Mouse (Mus musculus): ENCODE measurements around the gene Olfr1253. TPM values are rescaled to one million over a fixed set of nuclear protein-coding genes. Genes with fewer than 3 reads are reported as not detected.

The Olfr1253 gene
- polyA plus RNA-seq (2014; fragmentation: Nextera tagmentation; extraction: Ambion mirVana) = not detected in 2 replicates

DNA sequence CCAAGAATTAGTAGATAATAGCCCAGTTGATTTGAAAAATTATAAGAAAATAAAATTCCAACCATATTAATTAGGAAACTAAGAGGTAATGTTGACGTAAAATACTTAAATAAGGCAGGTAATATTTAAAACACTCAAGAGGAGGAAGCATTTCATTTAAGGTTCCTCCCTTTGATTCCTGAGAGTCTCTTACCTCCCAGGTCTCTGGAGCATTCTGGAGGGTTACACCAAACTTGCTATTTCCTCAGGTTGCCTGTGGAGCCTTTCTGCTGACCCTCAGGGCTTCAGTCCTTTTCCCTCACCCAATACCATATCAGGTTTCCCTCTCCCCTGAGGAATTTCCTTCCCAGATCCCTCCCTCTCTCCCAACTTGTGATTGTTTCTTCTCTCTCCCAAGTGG is at the start of gene Olfr1253:
TSS of gene Olfr1253 (minus strand) at position 101 of the 400 bp plus-strand sequence.
- no peak for ATAC-seq (ENCODE audit: low FRiP score, low TSS enrichment)
- Histone ChIP-seq H3K4me3 (ENCODE audit: low read length) (no peak within 1 kb of the TSS), H3K36me3 (ENCODE audit: control insufficient read depth, insufficient read depth, low read length) (no peaks in the 10 kb centered on the region), H3K27ac (ENCODE audit: low read depth, low read length) (no peak within 1 kb of the TSS), H3K9me3 (ENCODE audit: control insufficient read depth, low read length) (no peaks in the 10 kb centered on the region), H3K4me2 (replicated peaks; ENCODE audit: low read depth, low read length) (no peak within 1 kb of the TSS), H3K4me1 (ENCODE audit: control insufficient read depth, insufficient read depth, low read length) (no peaks in the 10 kb centered on the region), H3K9ac (ENCODE audit: low read depth, low read length) (no peak within 1 kb of the TSS), H3K27me3 (ENCODE audit: control insufficient read depth, insufficient read depth, low read length) (no peaks in the 10 kb centered on the region)
- 91% methylated on average over 1 of the region's 1 CpGs for WGBS

DNA sequence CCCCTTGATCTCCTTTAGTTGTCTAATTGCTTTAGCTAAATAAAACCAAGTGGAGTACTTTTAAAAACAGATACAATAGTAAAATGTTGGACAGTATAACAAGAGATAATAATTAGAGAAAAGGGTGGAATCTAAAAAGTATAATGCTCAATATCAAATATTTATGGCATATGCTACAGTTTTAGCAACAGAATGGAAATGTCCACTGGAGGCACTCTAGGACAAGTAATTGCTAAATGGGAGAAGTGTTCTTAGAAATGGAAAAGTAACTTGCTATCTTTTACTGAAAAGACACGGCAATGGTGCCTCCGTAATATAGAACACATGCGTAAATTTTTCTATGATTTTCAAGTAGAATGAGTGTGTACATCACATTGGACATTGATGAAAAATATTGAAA is 42.7 kb upstream of the Olfr1253 start:
- H3K27ac ChIP-seq (ENCODE audit: low read depth, low read length) = no peak overlapping the region
- 93% methylated on average over 3 of the region's 3 CpGs for WGBS
- no peaks in the 10 kb centered on the region for H3K36me3 ChIP-seq (ENCODE audit: control insufficient read depth, insufficient read depth, low read length)
- H3K27me3 ChIP-seq (ENCODE audit: control insufficient read depth, insufficient read depth, low read length) = no peaks in the 10 kb centered on the region
- H3K9me3 ChIP-seq (ENCODE audit: control insufficient read depth, low read length) = no peaks in the 10 kb centered on the region
- no peak overlapping the region for H3K4me2 ChIP-seq (replicated peaks; ENCODE audit: low read depth, low read length)
- H3K4me3 ChIP-seq (ENCODE audit: low read length) = no peak overlapping the region
- H3K4me1 ChIP-seq (ENCODE audit: control insufficient read depth, insufficient read depth, low read length) = no peaks in the 10 kb centered on the region
- no peak overlapping the region for H3K9ac ChIP-seq (ENCODE audit: low read depth, low read length)
- ATAC-seq (ENCODE audit: low FRiP score, low TSS enrichment) = no peak

DNA sequence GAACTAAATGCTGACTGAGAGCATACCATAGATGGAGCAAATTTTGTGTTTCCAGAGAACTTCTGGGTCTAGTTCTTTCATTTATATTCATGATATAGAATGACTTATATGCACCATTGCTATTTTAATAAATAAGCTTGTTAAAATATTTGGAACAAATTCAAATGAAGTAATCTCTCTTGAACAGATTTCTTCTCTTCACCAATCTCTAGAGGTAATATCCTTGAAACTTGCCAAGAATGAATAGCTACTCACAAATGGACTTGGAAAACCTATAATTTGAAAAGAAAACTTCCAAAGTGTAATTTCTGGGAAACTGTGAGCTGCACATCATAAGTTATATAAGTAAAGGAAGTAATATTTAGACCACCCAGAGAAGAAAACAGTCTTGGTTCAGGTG is 36.6 kb upstream of the Olfr1253 start, which contains the start of gene Olfr1254:
TSS of gene Olfr1254 (minus strand) at position 101 of the 400 bp plus-strand sequence.
- H3K9me3 ChIP-seq (ENCODE audit: control insufficient read depth, low read length) = no peaks in the 10 kb centered on the region
- no peaks in the 10 kb centered on the region for H3K36me3 ChIP-seq (ENCODE audit: control insufficient read depth, insufficient read depth, low read length)
- H3K27ac ChIP-seq (ENCODE audit: low read depth, low read length) = no peak within 1 kb of the TSS
- H3K4me2 ChIP-seq (replicated peaks; ENCODE audit: low read depth, low read length) = no peak within 1 kb of the TSS
- no peak within 1 kb of the TSS for H3K4me3 ChIP-seq (ENCODE audit: low read length)
- no peak for ATAC-seq (ENCODE audit: low FRiP score, low TSS enrichment)
- H3K4me1 ChIP-seq (ENCODE audit: control insufficient read depth, insufficient read depth, low read length) = no peaks in the 10 kb centered on the region
- H3K9ac ChIP-seq (ENCODE audit: low read depth, low read length) = no peak within 1 kb of the TSS
- no peaks in the 10 kb centered on the region for H3K27me3 ChIP-seq (ENCODE audit: control insufficient read depth, insufficient read depth, low read length)

DNA sequence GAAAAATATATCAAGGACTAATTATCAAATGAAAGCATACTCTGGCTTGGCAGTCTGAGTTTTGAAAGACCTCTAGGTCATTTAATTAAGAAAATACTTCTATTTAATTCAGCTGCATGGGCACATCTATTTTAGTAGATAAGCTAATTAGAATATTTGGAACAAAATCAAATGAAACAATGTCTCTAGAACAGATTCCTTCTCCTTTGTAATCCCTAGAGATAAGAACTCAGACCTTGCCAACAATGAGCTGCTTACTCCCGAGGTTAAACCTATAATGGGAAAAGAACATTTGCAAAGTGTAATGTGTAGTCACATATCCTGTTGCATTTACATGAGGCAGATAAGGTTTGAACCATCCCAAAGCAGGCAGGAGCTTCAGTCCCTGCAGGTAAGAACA is 32.0 kb downstream of the Olfr1253 start, which contains the start of gene Olfr1252:
TSS of gene Olfr1252 (minus strand) at position 101 of the 400 bp plus-strand sequence.
- no peak within 1 kb of the TSS for H3K4me3 ChIP-seq (ENCODE audit: low read length)
- no peaks in the 10 kb centered on the region for H3K9me3 ChIP-seq (ENCODE audit: control insufficient read depth, low read length)
- no peak within 1 kb of the TSS for H3K4me2 ChIP-seq (replicated peaks; ENCODE audit: low read depth, low read length)
- no peak within 1 kb of the TSS for H3K9ac ChIP-seq (ENCODE audit: low read depth, low read length)
- no peak within 1 kb of the TSS for H3K27ac ChIP-seq (ENCODE audit: low read depth, low read length)
- H3K36me3 ChIP-seq (ENCODE audit: control insufficient read depth, insufficient read depth, low read length) = no peaks in the 10 kb centered on the region
- no peak for ATAC-seq (ENCODE audit: low FRiP score, low TSS enrichment)
- H3K27me3 ChIP-seq (ENCODE audit: control insufficient read depth, insufficient read depth, low read length) = no peaks in the 10 kb centered on the region
- no peaks in the 10 kb centered on the region for H3K4me1 ChIP-seq (ENCODE audit: control insufficient read depth, insufficient read depth, low read length)
- 61% methylated on average over 1 of the region's 1 CpGs for WGBS

Other genes starting within 250 kb of the Olfr1253 start
- not detected in 2 replicates for gene Olfr1243, start 225.6 kb downstream of the Olfr1253 start, polyA plus RNA-seq (2014; fragmentation: Nextera tagmentation; extraction: Ambion mirVana)
- not detected in 2 replicates for gene Olfr1245, start 178.6 kb downstream of the Olfr1253 start, polyA plus RNA-seq (2014; fragmentation: Nextera tagmentation; extraction: Ambion mirVana)
- gene Olfr1246, start 163.9 kb downstream of the Olfr1253 start, polyA plus RNA-seq (2014; fragmentation: Nextera tagmentation; extraction: Ambion mirVana) = not detected in 2 replicates
- not detected in 2 replicates for gene Olfr1247, start 143.0 kb downstream of the Olfr1253 start, polyA plus RNA-seq (2014; fragmentation: Nextera tagmentation; extraction: Ambion mirVana)
- not detected in 2 replicates for gene Olfr1248, start 138.8 kb downstream of the Olfr1253 start, polyA plus RNA-seq (2014; fragmentation: Nextera tagmentation; extraction: Ambion mirVana)
- gene Olfr1249, start 122.1 kb downstream of the Olfr1253 start, polyA plus RNA-seq (2014; fragmentation: Nextera tagmentation; extraction: Ambion mirVana) = not detected in 2 replicates
- not detected in 2 replicates for gene Olfr1250, start 95.6 kb downstream of the Olfr1253 start, polyA plus RNA-seq (2014; fragmentation: Nextera tagmentation; extraction: Ambion mirVana)
- gene Olfr1251, start 85.2 kb downstream of the Olfr1253 start, polyA plus RNA-seq (2014; fragmentation: Nextera tagmentation; extraction: Ambion mirVana) = not detected in 2 replicates
- gene Olfr1252, start 32.1 kb downstream of the Olfr1253 start, polyA plus RNA-seq (2014; fragmentation: Nextera tagmentation; extraction: Ambion mirVana) = not detected in 2 replicates
- not detected in 2 replicates for gene Olfr1254, start 36.5 kb upstream of the Olfr1253 start, polyA plus RNA-seq (2014; fragmentation: Nextera tagmentation; extraction: Ambion mirVana)
- not detected in 2 replicates for gene Olfr1255, start 55.0 kb upstream of the Olfr1253 start, polyA plus RNA-seq (2014; fragmentation: Nextera tagmentation; extraction: Ambion mirVana)
- gene Olfr1256, start 84.5 kb upstream of the Olfr1253 start, polyA plus RNA-seq (2014; fragmentation: Nextera tagmentation; extraction: Ambion mirVana) = not detected in 2 replicates
- gene Olfr48, start 91.1 kb upstream of the Olfr1253 start, polyA plus RNA-seq (2014; fragmentation: Nextera tagmentation; extraction: Ambion mirVana) = not detected in 2 replicates
- gene Olfr1257, start 121.3 kb upstream of the Olfr1253 start, polyA plus RNA-seq (2014; fragmentation: Nextera tagmentation; extraction: Ambion mirVana) = not detected in 2 replicates
- not detected in 2 replicates for gene Olfr1258, start 170.2 kb upstream of the Olfr1253 start, polyA plus RNA-seq (2014; fragmentation: Nextera tagmentation; extraction: Ambion mirVana)
- not detected in 2 replicates for gene Olfr1259, start 191.6 kb upstream of the Olfr1253 start, polyA plus RNA-seq (2014; fragmentation: Nextera tagmentation; extraction: Ambion mirVana)
- gene Olfr1260, start 217.2 kb upstream of the Olfr1253 start, polyA plus RNA-seq (2014; fragmentation: Nextera tagmentation; extraction: Ambion mirVana) = not detected in 2 replicates
- gene Olfr1261, start 234.1 kb upstream of the Olfr1253 start, polyA plus RNA-seq (2014; fragmentation: Nextera tagmentation; extraction: Ambion mirVana) = not detected in 2 replicates
- not detected in 2 replicates for gene Olfr1262, start 243.1 kb upstream of the Olfr1253 start, polyA plus RNA-seq (2014; fragmentation: Nextera tagmentation; extraction: Ambion mirVana)